In genomic region chr11:50377892-50378684, GRCm38 (mm10) we compare ENCODE assay signal across 8 mouse cellular contexts. TPM values are rescaled to one million over a fixed set of nuclear protein-coding genes. Genes with fewer than 3 reads are reported as not detected.
DNase-seq lines count a peak whose midpoint lies in the region; ATAC-seq lines count a peak whose summit lies in the region.

No protein-coding gene starts in this region.

- H3K27ac ChIP-seq in hindbrain, embryonic 16.5 days (ENCODE audit: low read depth, low read length) = peak overlapping the region; percentile 99
- peak overlapping the region; percentile 89 for H3K27ac ChIP-seq in macrophage

- ATAC-seq in hindbrain, embryonic 16.5 days = peak; percentile 81

- H3K27me3 ChIP-seq in hindbrain, embryonic 16.5 days (replicated peaks; ENCODE audit: control insufficient read depth, insufficient read depth, low read length) = no peaks in the 10 kb centered on the region

- DNase-seq in ZHBTc4 (ENCODE audit: low read depth, low spot score) = peak; percentile 88
- peak; percentile 72 to 88 for DNase-seq in cerebellum, postnatal 4 days (ENCODE audit: low spot score in 2 of 2)
- peak; percentile 92 for DNase-seq in gastrocnemius, adult 18-20 months (ENCODE audit: low spot score)
- DNase-seq in left cerebral cortex, adult 18-20 months (ENCODE audit: low spot score in 2 of 2) = peak; percentile 78 to 82
- DNase-seq in retina, postnatal 7 days (ENCODE audit: low read depth, low spot score) = peak; percentile 54
- DNase-seq in urinary bladder, adult 2 months (ENCODE audit: low spot score) = peak; percentile 87

- H3K9ac ChIP-seq in hindbrain, embryonic 16.5 days (ENCODE audit: low read depth, low read length) = peak overlapping the region; percentile 99

- peaks cover 47% of the 10 kb centered on the region for H3K79me2 ChIP-seq in macrophage (ENCODE audit: inconsistent target)

- peaks cover 10% of the 10 kb centered on the region for H3K36me3 ChIP-seq in hindbrain, embryonic 16.5 days (ENCODE audit: control insufficient read depth, insufficient read depth, low read length)
- peaks cover 28% of the 10 kb centered on the region for H3K36me3 ChIP-seq in macrophage (ENCODE audit: inconsistent target)

- H3K4me3 ChIP-seq in hindbrain, embryonic 16.5 days (ENCODE audit: low read length) = peak overlapping the region; percentile 92
- peak overlapping the region; percentile 53 for H3K4me3 ChIP-seq in macrophage (ENCODE audit: inconsistent target)

- no peaks in the 10 kb centered on the region for H3K9me3 ChIP-seq in hindbrain, embryonic 16.5 days (ENCODE audit: control insufficient read depth, low read length)

- under 1% methylated on average over 61 of the region's 71 CpGs for WGBS in hindbrain, embryonic 16.5 days
- WGBS in macrophage (ENCODE audit: missing documents) = under 1% methylated on average over 65 of the region's 71 CpGs

- H3K4me1 ChIP-seq in hindbrain, embryonic 16.5 days (ENCODE audit: control insufficient read depth, insufficient read depth, low read depth, low read length) = peaks cover 20% of the 10 kb centered on the region

- peak overlapping the region; percentile 91 for H3K4me2 ChIP-seq in hindbrain, embryonic 16.5 days (ENCODE audit: low read length)

RNA-seq across cellular contexts. Expression of gene Hnrnph1, which starts 1.3 kb away (rescaled TPM):
- 10 to 100 TPM; 74.6 to 98.6 TPM for total RNA-seq in gastrocnemius, adult 18-20 months (2021)
- 384 and 414 TPM in 2 replicates for polyA plus RNA-seq in hindbrain, embryonic 16.5 days (2015; fragmentation: Nextera tagmentation; extraction: Ambion mirVana)
- total RNA-seq in left cerebral cortex, adult 18-20 months (2021) = 100 to 1,000 TPM; 257 to 271 TPM
- 1,000 to 10,000 TPM in 10 of 26 experiments, 100 to 1,000 TPM in 16; 605 to 1,348 (median 957) TPM for total RNA-seq in macrophage (2018; cell fraction: chromatin; rRNA removed)
- total RNA-seq in macrophage (2018; cell fraction: cytosol; rRNA removed) = 10 to 100 TPM; 37.2 to 89.7 (median 55.3) TPM
- total RNA-seq in macrophage (2018; cell fraction: nucleus; rRNA removed) = 1,000 to 10,000 TPM in 1 of 26 experiments, 100 to 1,000 TPM in 25; 343 to 1,018 (median 635) TPM
- polyA plus RNA-seq in macrophage (2018) = 98.4 to 136 TPM (median 136 TPM) in 3 replicates
- polyA plus RNA-seq in urinary bladder, adult 2 months (2012; rRNA removed) = 251 and 299 TPM in 2 replicates

RNA-seq across cellular contexts. Expression of gene Cby3, which starts 23.8 kb away (rescaled TPM):
- total RNA-seq in gastrocnemius, adult 18-20 months (2021) = not detected
- polyA plus RNA-seq in hindbrain, embryonic 16.5 days (2015; fragmentation: Nextera tagmentation; extraction: Ambion mirVana) = 0.86 and 2.6 TPM in 2 replicates
- total RNA-seq in left cerebral cortex, adult 18-20 months (2021) = under 1 TPM in 1 of 2 experiments, not detected in 1; 0.93 TPM
- not detected for total RNA-seq in macrophage (2018; cell fraction: chromatin; rRNA removed)
- not detected for total RNA-seq in macrophage (2018; cell fraction: cytosol; rRNA removed)
- not detected for total RNA-seq in macrophage (2018; cell fraction: nucleus; rRNA removed)
- not detected in 3 replicates for polyA plus RNA-seq in macrophage (2018)
- polyA plus RNA-seq in urinary bladder, adult 2 months (2012; rRNA removed) = 0.12 and 0.25 TPM in 2 replicates

RNA-seq across cellular contexts. Expression of gene Canx, which starts 52.6 kb away (rescaled TPM):
- total RNA-seq in gastrocnemius, adult 18-20 months (2021) = 100 to 1,000 TPM in 1 of 2 experiments, 10 to 100 TPM in 1; 92.2 to 110 TPM
- 303 and 304 TPM in 2 replicates for polyA plus RNA-seq in hindbrain, embryonic 16.5 days (2015; fragmentation: Nextera tagmentation; extraction: Ambion mirVana)
- 100 to 1,000 TPM; 398 to 431 TPM for total RNA-seq in left cerebral cortex, adult 18-20 months (2021)
- 100 to 1,000 TPM in 24 of 26 experiments, 10 to 100 TPM in 2; 86.0 to 180 (median 131) TPM for total RNA-seq in macrophage (2018; cell fraction: chromatin; rRNA removed)
- total RNA-seq in macrophage (2018; cell fraction: cytosol; rRNA removed) = 100 to 1,000 TPM; 290 to 579 (median 440) TPM
- total RNA-seq in macrophage (2018; cell fraction: nucleus; rRNA removed) = 100 to 1,000 TPM; 153 to 807 (median 584) TPM
- 353 to 731 TPM (median 370 TPM) in 3 replicates for polyA plus RNA-seq in macrophage (2018)
- 177 and 247 TPM in 2 replicates for polyA plus RNA-seq in urinary bladder, adult 2 months (2012; rRNA removed)

RNA-seq across cellular contexts. Expression of gene Rufy1, which starts 52.8 kb away (rescaled TPM):
- 10 to 100 TPM; 23.6 to 25.9 TPM for total RNA-seq in gastrocnemius, adult 18-20 months (2021)
- 23.5 and 25.1 TPM in 2 replicates for polyA plus RNA-seq in hindbrain, embryonic 16.5 days (2015; fragmentation: Nextera tagmentation; extraction: Ambion mirVana)
- total RNA-seq in left cerebral cortex, adult 18-20 months (2021) = 10 to 100 TPM; 29.2 to 30.3 TPM
- total RNA-seq in macrophage (2018; cell fraction: chromatin; rRNA removed) = 10 to 100 TPM; 13.8 to 79.8 (median 39.8) TPM
- 10 to 100 TPM; 19.8 to 38.3 (median 29.9) TPM for total RNA-seq in macrophage (2018; cell fraction: cytosol; rRNA removed)
- 10 to 100 TPM; 14.8 to 52.9 (median 30.1) TPM for total RNA-seq in macrophage (2018; cell fraction: nucleus; rRNA removed)
- 37.9 to 75.9 TPM (median 39.7 TPM) in 3 replicates for polyA plus RNA-seq in macrophage (2018)
- 27.2 and 29.3 TPM in 2 replicates for polyA plus RNA-seq in urinary bladder, adult 2 months (2012; rRNA removed)

Comparison
In these comparisons a context has a peak if more than half of its experiments do, and no peak if none do; other contexts are left out.
1. Peak in every context shown above with its lines: DNase-seq, ATAC-seq, H3K4me3 ChIP-seq and H3K27ac ChIP-seq.